Mouse (Mus musculus): ENCODE data around the gene Abhd13. TPM values are rescaled to one million over a fixed set of nuclear protein-coding genes. Genes with fewer than 3 reads are reported as not detected.

The Abhd13 gene
- 12.6 and 13.7 TPM in 2 replicates for polyA plus RNA-seq (2015; fragmentation: Nextera tagmentation; extraction: Ambion mirVana)

GRCm38 (mm10) chr8:9977573-9978314 lies at the start of gene Abhd13, which contains the start of gene Lig4:
Gene Abhd13, plus strand, starts transcription at chr8:9977707.
Gene Lig4, minus strand, starts transcription at chr8:9977686.
- WGBS, result under 1% methylated on average over 61 of the region's 68 CpGs
- H3K4me2 ChIP-seq (ENCODE audit: low read length), result peak within 1 kb of the TSS; percentile 64
- H3K4me1 ChIP-seq (ENCODE audit: control insufficient read depth, insufficient read depth, low read depth, low read length), result peaks cover 32% of the 10 kb centered on the region
- H3K4me3 ChIP-seq (ENCODE audit: low read length), result peak within 1 kb of the TSS; percentile 93
- no peaks in the 10 kb centered on the region for H3K9me3 ChIP-seq (ENCODE audit: control insufficient read depth, low read length)
- peak within 1 kb of the TSS; percentile 80 for H3K27ac ChIP-seq (ENCODE audit: low read depth, low read length)
- H3K9ac ChIP-seq (ENCODE audit: low read depth, low read length), result peak within 1 kb of the TSS; percentile 91
- no peaks in the 10 kb centered on the region for H3K27me3 ChIP-seq (replicated peaks; ENCODE audit: control insufficient read depth, insufficient read depth, low read length)
- peaks cover 4% of the 10 kb centered on the region for H3K36me3 ChIP-seq (ENCODE audit: control insufficient read depth, insufficient read depth, low read length)
- ATAC-seq, result peak; percentile 74

- Histone ChIP-seq H3K27me3 (replicated peaks; ENCODE audit: control insufficient read depth, insufficient read depth, low read length) (no peaks in the 10 kb centered on the region), H3K9ac (ENCODE audit: low read depth, low read length) (no peak overlapping the region), H3K27ac (ENCODE audit: low read depth, low read length) (no peak overlapping the region), H3K4me2 (ENCODE audit: low read length) (no peak overlapping the region), H3K36me3 (ENCODE audit: control insufficient read depth, insufficient read depth, low read length) (no peaks in the 10 kb centered on the region), H3K4me1 (ENCODE audit: control insufficient read depth, insufficient read depth, low read depth, low read length) (no peaks in the 10 kb centered on the region), H3K9me3 (ENCODE audit: control insufficient read depth, low read length) (no peaks in the 10 kb centered on the region), H3K4me3 (ENCODE audit: low read length) (no peak overlapping the region)
- WGBS, result 63% methylated on average over 14 of the region's 14 CpGs
- peak; percentile 82 for ATAC-seq
These were observed 47.6 kb upstream of the Abhd13 start for GRCm38 (mm10) chr8:9929746-9930445.

GRCm38 (mm10) chr8:9932711-9933110 lies 44.8 kb upstream of the Abhd13 start:
- H3K4me2 ChIP-seq (ENCODE audit: low read length), result no peak overlapping the region
- H3K9ac ChIP-seq (ENCODE audit: low read depth, low read length), result no peak overlapping the region
- no peak for ATAC-seq
- no peak overlapping the region for H3K4me3 ChIP-seq (ENCODE audit: low read length)
- no peaks in the 10 kb centered on the region for H3K36me3 ChIP-seq (ENCODE audit: control insufficient read depth, insufficient read depth, low read length)
- no peaks in the 10 kb centered on the region for H3K27me3 ChIP-seq (replicated peaks; ENCODE audit: control insufficient read depth, insufficient read depth, low read length)
- H3K27ac ChIP-seq (ENCODE audit: low read depth, low read length), result no peak overlapping the region
- H3K9me3 ChIP-seq (ENCODE audit: control insufficient read depth, low read length), result no peaks in the 10 kb centered on the region
- no peaks in the 10 kb centered on the region for H3K4me1 ChIP-seq (ENCODE audit: control insufficient read depth, insufficient read depth, low read depth, low read length)

- 42% methylated on average over 10 of the region's 10 CpGs for WGBS
- H3K4me3 ChIP-seq (ENCODE audit: low read length), result no peak overlapping the region
- no peak overlapping the region for H3K27ac ChIP-seq (ENCODE audit: low read depth, low read length)
- ATAC-seq, result peak; percentile 54
- no peaks in the 10 kb centered on the region for H3K9me3 ChIP-seq (ENCODE audit: control insufficient read depth, low read length)
- H3K36me3 ChIP-seq (ENCODE audit: control insufficient read depth, insufficient read depth, low read length), result no peaks in the 10 kb centered on the region
- H3K9ac ChIP-seq (ENCODE audit: low read depth, low read length), result no peak overlapping the region
- H3K27me3 ChIP-seq (replicated peaks; ENCODE audit: control insufficient read depth, insufficient read depth, low read length), result no peaks in the 10 kb centered on the region
- no peaks in the 10 kb centered on the region for H3K4me1 ChIP-seq (ENCODE audit: control insufficient read depth, insufficient read depth, low read depth, low read length)
- H3K4me2 ChIP-seq (ENCODE audit: low read length), result no peak overlapping the region
These were observed 42.5 kb upstream of the Abhd13 start for GRCm38 (mm10) chr8:9934891-9935565.

- H3K27ac ChIP-seq (ENCODE audit: low read depth, low read length), result no peak overlapping the region
- 72% methylated on average over 7 of the region's 7 CpGs for WGBS
- no peaks in the 10 kb centered on the region for H3K4me1 ChIP-seq (ENCODE audit: control insufficient read depth, insufficient read depth, low read depth, low read length)
- no peaks in the 10 kb centered on the region for H3K36me3 ChIP-seq (ENCODE audit: control insufficient read depth, insufficient read depth, low read length)
- H3K27me3 ChIP-seq (replicated peaks; ENCODE audit: control insufficient read depth, insufficient read depth, low read length), result no peaks in the 10 kb centered on the region
- no peak overlapping the region for H3K4me2 ChIP-seq (ENCODE audit: low read length)
- H3K9me3 ChIP-seq (ENCODE audit: control insufficient read depth, low read length), result no peaks in the 10 kb centered on the region
- no peak overlapping the region for H3K9ac ChIP-seq (ENCODE audit: low read depth, low read length)
- H3K4me3 ChIP-seq (ENCODE audit: low read length), result no peak overlapping the region
- no peak for ATAC-seq
These were observed 41.9 kb upstream of the Abhd13 start for GRCm38 (mm10) chr8:9935574-9935973.

GRCm38 (mm10) chr8:9949134-9949890 lies 28.2 kb upstream of the Abhd13 start:
- Histone ChIP-seq H3K36me3 (ENCODE audit: control insufficient read depth, insufficient read depth, low read length) (no peaks in the 10 kb centered on the region), H3K4me3 (ENCODE audit: low read length) (no peak overlapping the region), H3K27ac (ENCODE audit: low read depth, low read length) (no peak overlapping the region), H3K27me3 (replicated peaks; ENCODE audit: control insufficient read depth, insufficient read depth, low read length) (no peaks in the 10 kb centered on the region), H3K4me2 (ENCODE audit: low read length) (no peak overlapping the region), H3K9me3 (ENCODE audit: control insufficient read depth, low read length) (no peaks in the 10 kb centered on the region), H3K9ac (ENCODE audit: low read depth, low read length) (no peak overlapping the region), H3K4me1 (ENCODE audit: control insufficient read depth, insufficient read depth, low read depth, low read length) (no peaks in the 10 kb centered on the region)
- ATAC-seq, result no peak
- 61% methylated on average over 10 of the region's 10 CpGs for WGBS

GRCm38 (mm10) chr8:9958338-9958737 lies 19.2 kb upstream of the Abhd13 start:
- no peak overlapping the region for H3K9ac ChIP-seq (ENCODE audit: low read depth, low read length)
- no peak overlapping the region for H3K27ac ChIP-seq (ENCODE audit: low read depth, low read length)
- H3K27me3 ChIP-seq (replicated peaks; ENCODE audit: control insufficient read depth, insufficient read depth, low read length), result no peaks in the 10 kb centered on the region
- no peaks in the 10 kb centered on the region for H3K36me3 ChIP-seq (ENCODE audit: control insufficient read depth, insufficient read depth, low read length)
- no peak overlapping the region for H3K4me2 ChIP-seq (ENCODE audit: low read length)
- 78% methylated on average over 4 of the region's 4 CpGs for WGBS
- no peaks in the 10 kb centered on the region for H3K9me3 ChIP-seq (ENCODE audit: control insufficient read depth, low read length)
- H3K4me1 ChIP-seq (ENCODE audit: control insufficient read depth, insufficient read depth, low read depth, low read length), result no peaks in the 10 kb centered on the region
- no peak overlapping the region for H3K4me3 ChIP-seq (ENCODE audit: low read length)
- ATAC-seq, result no peak

GRCm38 (mm10) chr8:9959919-9960318 lies 17.6 kb upstream of the Abhd13 start:
- Histone ChIP-seq H3K9me3 (ENCODE audit: control insufficient read depth, low read length) (no peaks in the 10 kb centered on the region), H3K27ac (ENCODE audit: low read depth, low read length) (no peak overlapping the region), H3K9ac (ENCODE audit: low read depth, low read length) (no peak overlapping the region), H3K4me1 (ENCODE audit: control insufficient read depth, insufficient read depth, low read depth, low read length) (no peaks in the 10 kb centered on the region), H3K4me3 (ENCODE audit: low read length) (no peak overlapping the region), H3K27me3 (replicated peaks; ENCODE audit: control insufficient read depth, insufficient read depth, low read length) (no peaks in the 10 kb centered on the region), H3K36me3 (ENCODE audit: control insufficient read depth, insufficient read depth, low read length) (no peaks in the 10 kb centered on the region), H3K4me2 (ENCODE audit: low read length) (no peak overlapping the region)
- WGBS, result 84% methylated on average over 2 of the region's 2 CpGs
- ATAC-seq, result no peak
